Mouse (Mus musculus) left cerebral cortex, postnatal 25 days (tissue): ENCODE results near the gene Wipf1. TPM values are rescaled to one million over a fixed set of nuclear protein-coding genes. Genes with fewer than 3 reads are reported as not detected.

ENCODE experiments used
- DNase-seq, 2 experiments: peaks; one replicate each; pipeline ENCODE4 v3.0.0; 2022; ENCODE audit warnings: low spot score in 2 of 2, mixed read lengths in 1 of 2
- intact Hi-C: fragments of 180-260 bp; cut with DNase I; formaldehyde crosslinking; loops from one replicate; pipeline ENCODE4 v1.15.1; 2025
- total RNA-seq, 2 experiments: library from RNA; stranded (reverse); gene quantifications; 2 replicates each; pipeline ENCODE4 v1.2.3; 2021

Gene Wipf1
- total RNA-seq, 2 experiments from 2014 or later = 7.0 to 8.4 TPM

GRCm38 (mm10) chr2:73485236-73486119 lies 44.1 kb downstream of the Wipf1 start:
- no peak for DNase-seq
- intact Hi-C loops = no loop called here

DNA sequence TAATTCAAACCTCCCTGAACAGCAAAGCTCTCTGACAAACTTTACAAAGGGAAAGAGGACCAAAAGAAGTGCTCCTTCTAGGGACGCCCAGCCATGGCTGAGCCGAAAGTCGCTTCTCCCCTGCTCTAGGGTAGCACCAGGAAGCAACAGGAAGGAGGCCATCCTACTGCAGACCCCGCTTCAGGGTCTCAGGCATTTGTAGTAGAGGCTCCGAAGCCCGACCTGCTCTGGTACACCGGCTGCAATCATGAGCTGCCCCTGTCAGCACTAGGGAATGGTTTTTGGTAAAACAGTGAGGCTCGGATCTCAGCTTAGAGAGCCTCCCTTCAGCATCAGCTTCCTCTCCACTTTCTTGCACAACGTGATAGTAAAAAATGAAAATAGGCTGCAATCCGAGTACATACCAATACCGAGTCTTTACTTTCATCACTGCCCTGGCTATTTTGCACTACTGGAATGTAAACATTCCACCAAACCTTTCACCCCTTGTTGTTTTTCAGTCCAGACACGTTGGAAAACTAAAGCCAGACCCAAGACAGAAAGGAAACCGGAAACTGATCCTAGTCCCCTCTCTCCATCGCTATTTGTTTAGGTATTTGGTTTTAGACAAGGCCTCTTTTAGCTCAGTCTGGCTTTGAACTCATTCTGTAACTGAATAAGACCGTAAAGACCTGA lies 44.8 kb downstream of the Wipf1 start:
- intact Hi-C loops = no loop called here
- DNase-seq = no peak

DNA sequence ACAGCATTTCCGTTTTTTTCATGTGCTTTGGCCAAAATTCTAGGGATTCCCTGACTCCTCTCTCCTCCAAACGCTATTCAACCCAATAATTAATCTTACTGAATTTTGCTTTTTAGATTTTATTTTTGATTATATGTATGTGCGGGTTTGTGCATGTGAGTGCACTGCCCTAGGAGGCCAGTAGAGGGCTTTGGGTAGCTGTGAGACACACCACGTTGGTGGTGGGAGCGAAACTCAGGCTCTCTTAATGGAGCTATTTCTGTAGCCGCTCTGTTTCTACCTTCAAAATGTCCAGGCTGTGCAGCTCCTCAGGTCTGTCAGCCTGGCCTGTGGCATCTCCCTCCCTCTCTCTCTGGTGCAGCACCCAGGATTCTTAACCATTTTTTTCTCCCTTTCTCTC lies 50.7 kb downstream of the Wipf1 start:
- DNase-seq = no peak
- intact Hi-C loops = no loop called here

GRCm38 (mm10) chr2:73477501-73477900 lies 52.0 kb downstream of the Wipf1 start:
- intact Hi-C loops = no loop called here
- no peak for DNase-seq

DNA sequence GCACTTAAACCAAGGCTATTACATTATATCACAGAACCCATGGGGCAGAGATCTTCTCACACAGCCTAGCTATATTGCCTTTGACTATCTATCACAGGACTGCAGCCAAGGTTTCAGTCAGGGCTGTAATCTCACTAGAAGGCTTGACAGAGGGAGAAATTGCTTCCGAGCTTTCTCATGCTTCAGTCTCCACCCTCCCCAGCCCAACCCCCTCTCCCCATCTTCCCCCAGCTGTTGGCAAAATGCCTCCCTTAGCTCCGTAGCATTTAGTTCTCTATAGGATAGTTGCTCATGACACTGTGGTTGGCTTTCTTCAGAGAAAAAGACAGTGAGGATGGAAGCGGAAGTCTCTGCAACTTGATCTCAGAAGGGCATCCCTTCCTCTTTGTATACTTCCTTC lies 54.0 kb downstream of the Wipf1 start:
- no peak for DNase-seq
- intact Hi-C loops = no loop called here

- no peak for DNase-seq
- intact Hi-C loops = no loop called here
Observed at GRCm38 (mm10) chr2:73472130-73472529, 57.4 kb downstream of the Wipf1 start.

GRCm38 (mm10) chr2:73470146-73470630 lies 59.3 kb downstream of the Wipf1 start:
- DNase-seq = no peak
- intact Hi-C loops = no loop called here

DNA sequence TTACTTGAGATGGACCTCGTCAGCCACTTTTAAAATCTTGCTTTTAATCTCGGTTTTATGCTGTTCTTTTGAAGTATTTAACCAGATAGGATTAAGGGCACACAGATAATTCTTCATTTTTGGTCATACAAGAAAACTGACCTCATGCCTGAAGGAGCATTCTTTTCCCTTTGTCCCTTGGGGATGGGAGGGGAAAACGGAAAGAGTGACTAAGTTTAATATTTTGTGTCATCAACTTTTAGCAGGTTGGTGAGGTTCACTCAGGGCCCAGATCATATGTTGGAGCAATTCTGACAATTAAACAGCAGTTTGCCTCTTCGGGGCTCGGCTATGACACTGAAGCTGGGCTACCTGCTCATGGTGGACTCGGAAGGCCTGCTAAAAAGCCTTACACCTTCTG lies 60.0 kb downstream of the Wipf1 start:
- intact Hi-C loops = no loop called here

DNA sequence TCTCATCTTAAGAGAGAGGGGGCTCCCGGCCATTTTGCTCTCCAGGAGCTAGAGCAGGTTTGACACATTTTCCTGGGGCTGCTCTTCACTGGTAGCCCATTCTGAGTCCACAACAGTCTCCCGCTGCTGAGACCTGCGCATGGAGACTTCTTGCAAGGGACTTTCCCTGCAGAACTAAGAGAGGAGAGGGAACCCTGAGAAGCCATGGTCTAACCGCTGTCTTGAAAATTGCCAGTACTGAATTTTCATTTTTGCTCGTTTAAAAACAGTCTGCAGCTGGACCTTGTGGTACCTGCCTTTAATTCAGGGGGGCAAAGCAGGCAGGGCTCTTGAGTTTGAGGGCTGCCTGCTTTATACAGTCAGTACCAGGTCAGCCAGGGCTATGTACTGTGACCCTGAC lies 60.5 kb downstream of the Wipf1 start:
- intact Hi-C loops = no loop called here
- DNase-seq = no peak

More for the DNA sequence above, 60.0 kb downstream of the Wipf1 start:
- DNase-seq = no peak

- no peak for DNase-seq
Observed at GRCm38 (mm10) chr2:73467071-73467851, 62.3 kb downstream of the Wipf1 start.

GRCm38 (mm10) chr2:73466481-73466880 lies 63.1 kb downstream of the Wipf1 start:
- intact Hi-C loops = no loop called here
- no peak for DNase-seq

More at GRCm38 (mm10) chr2:73467071-73467851, 62.3 kb downstream of the Wipf1 start:
- intact Hi-C loops = no loop called here

DNA sequence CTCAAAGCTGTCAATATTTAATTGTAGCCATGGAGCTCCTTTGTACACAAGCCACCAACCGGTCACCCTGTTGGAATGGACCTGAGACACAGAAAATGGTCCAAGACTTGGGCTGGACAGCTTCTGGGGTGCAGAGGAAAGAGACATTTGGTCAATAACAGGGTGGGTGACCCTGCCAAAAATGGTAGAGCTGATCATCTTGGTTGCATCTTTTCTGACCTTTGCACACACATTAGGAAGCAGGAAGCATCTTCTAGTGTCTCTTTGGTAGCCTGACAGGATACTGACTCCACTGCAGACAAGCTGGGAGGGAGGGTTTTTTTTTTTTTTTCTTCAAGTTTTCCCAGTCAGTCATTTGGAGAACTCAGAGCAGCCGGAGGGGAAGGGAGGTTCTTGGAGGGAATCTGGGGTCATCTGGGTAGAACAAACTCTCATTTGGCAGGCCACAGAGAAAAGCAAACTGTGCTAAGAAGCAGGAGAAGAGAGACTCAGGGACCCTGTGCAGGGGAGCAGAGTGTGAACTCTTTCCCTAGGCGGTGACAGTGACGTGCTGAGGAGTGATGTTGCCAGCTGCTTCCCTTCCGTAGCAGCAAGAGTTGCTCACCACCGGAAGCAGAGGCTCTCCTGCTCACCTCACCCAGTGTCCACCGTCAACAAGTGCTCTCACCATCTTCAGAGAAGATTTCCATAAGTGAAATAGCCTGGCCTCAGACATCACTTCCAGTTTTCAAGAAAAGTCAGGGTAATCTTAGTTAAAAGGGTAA lies 65.9 kb downstream of the Wipf1 start:
- DNase-seq = no peak
- intact Hi-C loops = no loop called here

GRCm38 (mm10) chr2:73462757-73463339 lies 66.7 kb downstream of the Wipf1 start:
- DNase-seq = no peak
- intact Hi-C loops = no loop called here

GRCm38 (mm10) chr2:73462265-73462664 lies 67.3 kb downstream of the Wipf1 start:
- no peak for DNase-seq
- intact Hi-C loops = no loop called here

- DNase-seq = no peak
- intact Hi-C loops = no loop called here
Observed at GRCm38 (mm10) chr2:73460168-73460567, 69.4 kb downstream of the Wipf1 start.

DNA sequence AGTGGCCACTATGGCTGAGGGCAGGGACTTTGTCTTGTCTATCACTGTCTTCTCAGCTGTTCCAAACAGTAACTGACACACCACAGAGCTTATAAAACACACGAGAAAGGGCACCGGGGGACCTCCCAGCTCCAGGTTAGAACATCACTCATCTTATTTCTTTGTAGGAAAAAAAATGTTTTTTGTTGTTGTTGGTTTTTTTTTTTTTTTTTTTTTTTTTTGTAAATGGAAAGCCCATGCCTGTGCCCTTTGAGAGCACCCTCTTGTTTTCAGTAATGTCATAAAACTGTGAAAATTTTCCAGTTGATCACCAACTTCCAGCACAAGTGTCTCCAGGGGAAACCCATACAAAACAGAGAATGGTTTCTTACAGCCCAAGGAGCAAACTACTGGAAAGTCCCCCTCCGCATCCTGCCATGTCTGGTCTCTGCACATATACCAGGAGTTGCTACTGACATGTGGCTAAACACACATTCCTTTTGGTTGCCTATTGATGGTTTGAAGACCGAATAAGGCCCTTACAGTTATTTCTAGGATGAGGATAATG lies 69.9 kb downstream of the Wipf1 start:
- no peak for DNase-seq
- intact Hi-C loops = no loop called here

- no peak for DNase-seq
- intact Hi-C loops = no loop called here
Observed at GRCm38 (mm10) chr2:73456886-73457285, 72.6 kb downstream of the Wipf1 start.

DNA sequence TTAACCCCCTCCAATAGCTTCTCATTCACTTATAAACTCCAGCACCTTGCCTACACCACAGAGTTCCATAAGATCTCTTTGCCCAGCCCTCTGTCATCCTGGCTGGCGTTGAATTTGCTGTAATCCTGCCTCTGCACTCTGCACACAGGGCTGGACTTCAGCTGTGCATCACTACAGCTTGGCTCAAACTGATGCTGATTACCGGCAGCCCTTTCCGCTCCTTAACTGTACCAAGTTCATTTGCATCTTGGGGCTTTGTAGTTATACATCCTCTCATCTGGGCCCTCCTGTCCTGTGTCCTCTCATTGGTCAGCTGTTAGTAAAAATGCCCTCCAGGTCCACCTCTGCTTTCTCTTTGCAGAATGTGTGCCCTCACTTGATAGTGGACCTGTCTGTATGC lies 73.4 kb downstream of the Wipf1 start:
- intact Hi-C loops = no loop called here
- no peak for DNase-seq

DNA sequence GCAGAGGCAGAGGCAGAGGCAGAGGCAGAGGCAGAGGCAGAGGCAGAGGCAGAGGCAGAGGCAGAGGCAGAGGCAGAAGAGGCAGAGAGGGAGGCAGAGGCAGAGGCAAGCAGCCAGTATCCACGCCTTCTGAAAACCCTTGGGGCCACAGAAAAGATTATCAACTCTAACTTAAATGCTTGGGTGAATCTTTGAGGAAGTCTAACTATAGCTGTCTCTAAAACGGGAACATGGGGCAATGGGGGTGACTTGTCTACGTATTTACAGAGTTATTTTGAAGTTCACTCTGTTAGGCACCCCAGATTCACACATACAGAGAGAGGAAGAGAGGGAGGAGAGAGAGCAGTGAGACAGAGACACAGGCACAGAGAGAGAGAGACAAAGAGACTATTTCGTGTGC lies 74.0 kb downstream of the Wipf1 start:
- intact Hi-C loops = no loop called here
- DNase-seq = no peak
